Mouse (Mus musculus): ENCODE data around the gene Acsl1. TPM values are rescaled to one million over a fixed set of nuclear protein-coding genes. Genes with fewer than 3 reads are reported as not detected.

Acsl1 gene
- polyA plus RNA-seq, 2 experiments, result 39.4 to 64.2 TPM

DNA sequence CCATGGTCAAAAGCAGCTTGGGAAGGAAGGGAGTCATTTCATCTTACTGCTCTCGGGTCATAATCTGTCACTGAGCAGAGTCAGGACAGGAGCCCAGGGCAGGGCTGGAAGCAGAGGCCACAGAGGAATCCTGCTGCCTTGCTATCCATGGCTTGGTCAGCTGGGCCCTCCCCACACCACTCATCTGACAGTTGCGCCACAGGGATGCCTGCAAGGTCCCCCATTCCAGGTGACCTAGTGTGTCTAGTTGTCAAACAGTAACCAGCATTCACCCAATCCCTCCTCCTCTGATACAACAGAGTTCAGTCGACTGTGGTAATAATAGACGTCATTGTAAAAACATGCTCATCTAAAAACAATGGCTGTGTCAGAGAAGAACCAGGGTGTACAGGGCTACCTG is 58.7 kb downstream of the Acsl1 start:
- DNase-seq (ENCODE audit: low read depth in 3 of 3, low spot score in 3 of 3) (peak in 1 of 3 experiments; percentile 24), ATAC-seq (ENCODE audit: insufficient read depth) (peak; percentile 55)
- no peak overlapping the region for H3K27ac ChIP-seq
- no peaks in the 10 kb centered on the region for H3K9me3 ChIP-seq (ENCODE audit: control insufficient read depth, low read length)
- TF ChIP-seq CTCF (IDR thresholded peaks at IDR 0.05; ENCODE audit: low read depth), result no peak
- TF ChIP-seq EP300 (IDR thresholded peaks at IDR 0.05; ENCODE audit: low read depth), result no peak
- peaks cover 41% of the 10 kb centered on the region for H3K36me3 ChIP-seq (replicated peaks; ENCODE audit: control insufficient read depth, insufficient read depth, low read depth)
- H3K27me3 ChIP-seq (ENCODE audit: control insufficient read depth, insufficient read depth, low read length), result no peaks in the 10 kb centered on the region
- no peak overlapping the region for H3K4me2 ChIP-seq (ENCODE audit: low read depth)
- H3K4me3 ChIP-seq (ENCODE audit: insufficient read depth in 1 of 2, low read depth in 2 of 2, low read length in 2 of 2), result no peak overlapping the region
- WGBS (ENCODE audit: insufficient replicate concordance), result 71% methylated on average over 4 of the region's 4 CpGs
- H3K9ac ChIP-seq (replicated peaks), result no peak overlapping the region
- H3K4me1 ChIP-seq (replicated peaks; ENCODE audit: control insufficient read depth in 2 of 2, insufficient read depth in 2 of 2, low read length in 1 of 2), result no peaks in the 10 kb centered on the region; a peak in 1 of 4 replicates

DNA sequence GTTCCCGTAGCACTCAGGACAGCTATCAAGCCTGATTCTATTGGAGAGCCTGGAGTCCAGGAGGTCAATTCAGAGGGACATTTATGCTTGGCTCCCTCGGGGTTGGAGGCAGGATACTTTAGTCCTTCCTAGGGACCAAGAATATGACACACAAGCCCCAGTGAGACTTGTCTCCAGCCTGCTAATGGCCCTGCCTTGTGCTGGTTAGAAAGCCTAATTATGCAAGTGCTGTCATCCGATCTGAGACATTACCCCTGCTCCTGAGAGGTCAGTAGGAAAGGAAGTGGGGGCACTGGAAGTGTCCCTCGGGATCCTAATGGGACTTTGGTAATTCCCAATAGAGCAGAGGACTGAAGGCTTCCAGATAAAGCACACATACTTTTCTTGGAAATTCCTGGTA is 59.7 kb downstream of the Acsl1 start:
- peaks cover 45% of the 10 kb centered on the region for H3K36me3 ChIP-seq (replicated peaks; ENCODE audit: control insufficient read depth, insufficient read depth, low read depth)
- H3K9me3 ChIP-seq (ENCODE audit: control insufficient read depth, low read length), result no peaks in the 10 kb centered on the region
- no peak overlapping the region for H3K4me2 ChIP-seq (ENCODE audit: low read depth)
- no peaks in the 10 kb centered on the region for H3K27me3 ChIP-seq (ENCODE audit: control insufficient read depth, insufficient read depth, low read length)
- no peak overlapping the region for H3K4me3 ChIP-seq (ENCODE audit: insufficient read depth in 1 of 2, low read depth in 2 of 2, low read length in 2 of 2)
- H3K4me1 ChIP-seq (replicated peaks; ENCODE audit: control insufficient read depth in 2 of 2, insufficient read depth in 2 of 2, low read length in 1 of 2), result no peaks in the 10 kb centered on the region; a peak in 1 of 4 replicates
- H3K9ac ChIP-seq (replicated peaks), result no peak overlapping the region
- DNase-seq (ENCODE audit: low read depth in 3 of 3, low spot score in 3 of 3) (no peak), ATAC-seq (ENCODE audit: insufficient read depth) (no peak)
- no peak overlapping the region for H3K27ac ChIP-seq
- WGBS (ENCODE audit: insufficient replicate concordance), result 55% methylated on average over 4 of the region's 4 CpGs
- TF ChIP-seq CTCF (IDR thresholded peaks at IDR 0.05; ENCODE audit: low read depth) (no peak), EP300 (IDR thresholded peaks at IDR 0.05; ENCODE audit: low read depth) (no peak)

DNA sequence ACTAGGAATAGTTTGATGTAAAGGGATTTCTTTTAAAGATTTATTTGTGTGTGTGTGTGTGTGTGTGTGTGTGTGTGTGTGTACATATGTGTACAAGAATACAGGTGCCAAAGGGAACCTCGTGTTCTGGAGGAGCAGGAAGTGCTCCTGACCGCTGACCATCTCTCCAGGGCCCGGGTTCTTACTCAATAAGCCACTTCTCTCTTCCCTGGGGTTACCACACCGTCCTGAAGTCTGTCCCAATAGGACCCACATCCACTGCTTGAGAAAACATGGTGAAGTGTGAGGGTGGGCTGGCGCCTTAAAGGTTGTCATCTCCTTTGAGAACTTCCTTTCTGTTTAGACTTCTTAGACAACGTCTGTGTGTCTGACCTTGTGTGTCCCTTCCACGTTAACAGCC is 63.1 kb downstream of the Acsl1 start:
- no peak overlapping the region for H3K4me2 ChIP-seq (ENCODE audit: low read depth)
- no peak overlapping the region for H3K27ac ChIP-seq
- WGBS (ENCODE audit: insufficient replicate concordance), result 66% methylated on average over 7 of the region's 7 CpGs
- no peak for TF ChIP-seq CTCF (IDR thresholded peaks at IDR 0.05; ENCODE audit: low read depth)
- TF ChIP-seq EP300 (IDR thresholded peaks at IDR 0.05; ENCODE audit: low read depth), result no peak
- no peaks in the 10 kb centered on the region; the same call in 1 of the 2 replicates for H3K9me3 ChIP-seq (ENCODE audit: control insufficient read depth, low read length)
- no peaks in the 10 kb centered on the region for H3K27me3 ChIP-seq (ENCODE audit: control insufficient read depth, insufficient read depth, low read length)
- no peak overlapping the region for H3K9ac ChIP-seq (replicated peaks)
- DNase-seq (ENCODE audit: low read depth in 3 of 3, low spot score in 3 of 3) (no peak), ATAC-seq (ENCODE audit: insufficient read depth) (no peak)
- no peak overlapping the region for H3K4me3 ChIP-seq (ENCODE audit: insufficient read depth in 1 of 2, low read depth in 2 of 2, low read length in 2 of 2)
- peaks cover 1 to 3% of the 10 kb centered on the region in 2 experiments; a peak in 3 of 4 replicates for H3K4me1 ChIP-seq (replicated peaks; ENCODE audit: control insufficient read depth in 2 of 2, insufficient read depth in 2 of 2, low read length in 1 of 2)
- H3K36me3 ChIP-seq (replicated peaks; ENCODE audit: control insufficient read depth, insufficient read depth, low read depth), result peaks cover 37% of the 10 kb centered on the region

DNA sequence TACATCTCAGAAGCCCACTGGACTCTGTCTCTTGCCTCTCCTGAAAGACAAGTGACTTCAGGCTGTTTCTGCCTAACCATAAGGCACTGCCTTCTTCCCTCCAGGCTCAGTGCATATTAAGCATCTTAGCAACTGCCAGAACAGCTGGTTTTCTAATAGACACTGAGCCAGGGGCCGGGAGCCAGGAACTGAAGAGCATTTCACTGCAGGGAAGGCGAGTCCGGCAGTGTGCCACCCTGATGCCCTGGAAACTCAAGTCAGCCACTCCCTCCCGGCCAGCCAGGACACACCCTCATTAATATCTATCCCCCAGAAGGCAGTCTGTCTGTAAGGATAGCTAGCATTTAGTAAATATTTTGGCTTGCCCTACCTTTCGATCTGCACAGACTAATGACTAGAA is 68.9 kb downstream of the Acsl1 start:
- H3K4me2 ChIP-seq (ENCODE audit: low read depth), result peak overlapping the region; percentile 72
- ATAC-seq (ENCODE audit: insufficient read depth) (peak; percentile 96), DNase-seq (ENCODE audit: low read depth in 3 of 3, low spot score in 3 of 3) (peak; percentile 59 to 64 (median 62))
- H3K27me3 ChIP-seq (ENCODE audit: control insufficient read depth, insufficient read depth, low read length), result no peaks in the 10 kb centered on the region
- H3K27ac ChIP-seq, result peak overlapping the region; percentile 93
- peaks cover 20 to 30% of the 10 kb centered on the region in 2 experiments for H3K4me1 ChIP-seq (replicated peaks; ENCODE audit: control insufficient read depth in 2 of 2, insufficient read depth in 2 of 2, low read length in 1 of 2)
- peak overlapping the region; percentile 69 for H3K9ac ChIP-seq (replicated peaks)
- 18% methylated on average over 5 of the region's 5 CpGs for WGBS (ENCODE audit: insufficient replicate concordance)
- TF ChIP-seq EP300 (IDR thresholded peaks at IDR 0.05; ENCODE audit: low read depth), result peak; percentile 71
- no peak for TF ChIP-seq CTCF (IDR thresholded peaks at IDR 0.05; ENCODE audit: low read depth)
- H3K9me3 ChIP-seq (ENCODE audit: control insufficient read depth, low read length), result no peaks in the 10 kb centered on the region; the same call in 1 of the 2 replicates
- H3K4me3 ChIP-seq (ENCODE audit: insufficient read depth in 1 of 2, low read depth in 2 of 2, low read length in 2 of 2), result peak overlapping the region; percentile 5 to 19; a peak in 3 of 4 replicates
- peaks cover 6% of the 10 kb centered on the region for H3K36me3 ChIP-seq (replicated peaks; ENCODE audit: control insufficient read depth, insufficient read depth, low read depth)

DNA sequence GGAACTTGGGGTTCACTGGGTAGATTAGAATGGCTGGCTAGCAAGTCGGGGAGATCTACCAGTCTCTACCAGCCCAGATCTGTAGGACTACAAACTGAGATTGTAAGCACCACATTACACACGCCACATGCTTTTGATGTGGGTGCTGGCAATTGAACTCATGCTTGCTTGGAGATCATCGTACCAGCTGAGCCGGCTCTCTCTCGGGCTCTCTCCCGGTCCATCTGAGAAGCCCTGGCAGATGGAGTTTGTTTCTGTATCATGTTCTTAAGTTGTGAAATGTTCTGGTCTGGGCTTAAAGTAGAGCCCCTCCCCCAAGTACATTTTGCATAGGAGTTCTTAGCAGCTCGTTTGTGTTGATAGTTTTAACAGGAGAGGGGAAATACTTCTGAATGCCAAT is 72.4 kb downstream of the Acsl1 start:
- no peak overlapping the region for H3K9ac ChIP-seq (replicated peaks)
- H3K27me3 ChIP-seq (ENCODE audit: control insufficient read depth, insufficient read depth, low read length), result no peaks in the 10 kb centered on the region
- H3K36me3 ChIP-seq (replicated peaks; ENCODE audit: control insufficient read depth, insufficient read depth, low read depth), result no peaks in the 10 kb centered on the region
- no peak overlapping the region for H3K27ac ChIP-seq
- peaks cover 31 to 58% of the 10 kb centered on the region in 2 experiments for H3K4me1 ChIP-seq (replicated peaks; ENCODE audit: control insufficient read depth in 2 of 2, insufficient read depth in 2 of 2, low read length in 1 of 2)
- H3K4me2 ChIP-seq (ENCODE audit: low read depth), result no peak overlapping the region
- WGBS (ENCODE audit: insufficient replicate concordance), result 75% methylated on average over 7 of the region's 7 CpGs
- ATAC-seq (ENCODE audit: insufficient read depth), result no peak
- no peaks in the 10 kb centered on the region for H3K9me3 ChIP-seq (ENCODE audit: control insufficient read depth, low read length)
- no peak for DNase-seq (ENCODE audit: low read depth in 3 of 3, low spot score in 3 of 3)
- no peak for TF ChIP-seq EP300 (IDR thresholded peaks at IDR 0.05; ENCODE audit: low read depth)
- no peak for TF ChIP-seq CTCF (IDR thresholded peaks at IDR 0.05; ENCODE audit: low read depth)
- H3K4me3 ChIP-seq (ENCODE audit: insufficient read depth in 1 of 2, low read depth in 2 of 2, low read length in 2 of 2), result no peak overlapping the region
